Mouse (Mus musculus) gastrocnemius, postnatal 36 days (tissue): Measurements from ENCODE around the gene Zfp385c. TPM values are rescaled to one million over a fixed set of nuclear protein-coding genes. Genes with fewer than 3 reads are reported as not detected.

Source experiments
- total RNA-seq, 2 experiments: library from RNA; stranded (reverse); gene quantifications; 2 replicates each; pipeline ENCODE4 v1.2.3; 2021

Zfp385c gene
- total RNA-seq, 2 experiments from 2014 or later = 0.25 to 0.38 TPM

Other genes starting within 250 kb of the Zfp385c start
- gene Klhl11, start 219.7 kb downstream of the Zfp385c start, total RNA-seq = 1 to 10 TPM; 3.3 to 3.7 TPM
- gene Acly, start 164.5 kb downstream of the Zfp385c start, total RNA-seq = 10 to 100 TPM; 10.4 to 13.6 TPM
- under 1 TPM; 0.10 to 0.54 TPM for gene Ttc25, start 146.8 kb downstream of the Zfp385c start, total RNA-seq
- gene Cnp, start 117.6 kb downstream of the Zfp385c start, total RNA-seq = 1 to 10 TPM; 4.3 to 7.3 TPM
- gene Nkiras2, start 73.2 kb downstream of the Zfp385c start, total RNA-seq = 10 to 100 TPM; 18.6 to 19.1 TPM
- 100 to 1,000 TPM; 105 to 110 TPM for gene Dnajc7, start 72.3 kb downstream of the Zfp385c start, total RNA-seq
- 1 to 10 TPM; 1.0 to 1.1 TPM for gene Dhx58, start 11.8 kb upstream of the Zfp385c start, total RNA-seq
- gene Kat2a, start 20.0 kb upstream of the Zfp385c start, total RNA-seq = 10 to 100 TPM; 10.4 to 10.9 TPM
- gene Hspb9, start 21.4 kb upstream of the Zfp385c start, total RNA-seq = not detected
- gene Rab5c, start 45.8 kb upstream of the Zfp385c start, total RNA-seq = 10 to 100 TPM; 35.0 to 44.5 TPM
- gene Kcnh4, start 67.5 kb upstream of the Zfp385c start, total RNA-seq = not detected
- gene Hcrt, start 70.5 kb upstream of the Zfp385c start, total RNA-seq = not detected
- 1 to 10 TPM; 4.4 to 5.0 TPM for gene Ghdc, start 78.5 kb upstream of the Zfp385c start, total RNA-seq
- 100 to 1,000 TPM; 103 to 135 TPM for gene Stat5b, start 158.3 kb upstream of the Zfp385c start, total RNA-seq
- 10 to 100 TPM in 1 of 2 experiments, 1 to 10 TPM in 1; 8.4 to 11.8 TPM for gene Stat5a, start 166.9 kb upstream of the Zfp385c start, total RNA-seq
- gene Stat3, start 247.1 kb upstream of the Zfp385c start, total RNA-seq = 10 to 100 TPM; 38.8 to 42.9 TPM